Mouse (Mus musculus) kidney, postnatal 4 days (tissue): ENCODE results near the gene Spag9.
A peak's percentile ranks its signal among the peaks of the same experiment; 100 is the strongest.

Source experiments
- DNase-seq, 2 experiments: peaks; one replicate each; pipeline ENCODE4 v3.0.0; 2021; ENCODE audit warnings: mixed read lengths in 2 of 2

Gene Spag9

DNA sequence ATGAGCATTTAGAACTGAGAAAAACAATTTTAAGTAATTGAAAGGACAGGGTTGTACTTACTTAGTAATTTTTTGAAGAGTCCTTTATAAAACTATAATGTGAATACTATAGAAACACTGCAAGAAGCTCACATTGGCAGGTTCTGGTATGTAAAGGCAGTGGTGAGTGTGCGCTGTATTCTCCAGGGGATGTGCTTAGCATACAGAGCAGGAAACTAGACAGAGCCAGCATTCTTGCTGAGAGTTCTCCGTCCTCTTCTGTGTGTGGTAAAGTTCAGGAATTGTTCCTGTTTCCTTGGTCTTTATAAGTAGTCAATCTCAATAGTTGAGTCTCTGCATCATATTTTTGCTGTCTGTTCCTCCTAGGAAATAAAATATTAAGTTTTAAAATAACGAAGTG, 59.0 kb downstream of the Spag9 start:
- DNase-seq, result no peak

DNA sequence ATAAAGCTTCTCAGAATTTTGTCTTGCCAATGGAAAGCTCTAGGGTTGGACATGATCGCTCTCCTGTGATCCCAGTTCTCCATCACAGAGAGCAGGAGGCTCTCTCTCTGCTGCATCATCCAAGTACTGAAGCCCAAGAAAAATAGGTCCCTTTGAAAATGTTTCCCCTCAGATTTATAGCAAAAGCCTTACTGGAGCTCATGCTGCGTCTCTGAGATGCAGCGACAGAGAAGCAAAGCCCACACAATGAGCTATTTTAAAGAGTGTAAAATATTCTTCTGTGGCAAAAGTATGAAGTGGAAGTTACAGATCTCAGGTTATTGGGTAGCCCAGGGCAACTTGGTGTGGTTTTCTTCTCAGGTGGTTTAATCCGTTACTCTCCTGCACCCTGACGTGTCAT, 68.0 kb downstream of the Spag9 start:
- no peak for DNase-seq

DNA sequence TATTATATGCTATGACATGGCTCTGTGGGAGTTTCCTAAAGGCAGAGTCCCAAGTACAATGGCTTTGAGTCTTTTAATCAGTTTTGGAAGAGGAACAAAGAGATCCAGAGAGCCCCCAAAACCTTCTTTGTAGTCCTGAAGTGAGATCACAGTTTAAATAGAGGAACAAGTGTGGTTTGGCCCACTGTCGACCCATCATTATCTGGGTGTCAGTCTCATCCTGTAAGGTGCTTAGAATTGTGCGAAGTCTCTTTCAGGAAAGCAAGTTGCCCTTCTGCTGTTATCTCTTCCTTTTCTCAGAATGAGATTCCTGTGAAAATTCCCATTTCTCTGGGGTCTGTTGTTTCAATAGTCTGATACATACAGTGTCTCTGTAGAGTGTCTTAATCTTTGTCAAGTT, 74.6 kb downstream of the Spag9 start:
- DNase-seq, result no peak

DNA sequence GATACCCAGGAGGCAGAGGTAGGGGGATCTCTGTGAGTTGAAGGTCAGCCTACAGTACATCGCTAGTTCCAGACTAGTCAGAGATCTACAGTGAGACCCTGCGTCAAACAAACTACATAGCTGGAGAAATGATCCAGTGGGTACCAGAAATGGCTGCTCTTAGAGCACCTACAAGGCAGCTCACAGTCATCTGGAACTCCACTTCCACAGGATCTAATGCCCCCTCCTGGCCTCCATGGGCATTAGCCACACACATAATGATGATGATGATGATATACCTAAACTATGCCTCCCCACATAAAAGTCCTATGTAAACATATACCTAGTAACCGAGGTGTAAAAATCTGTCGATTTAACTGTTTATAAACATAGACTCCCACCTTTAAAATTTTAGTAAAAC, 77.4 kb downstream of the Spag9 start:
- DNase-seq, result peak; percentile 5 to 23

DNA sequence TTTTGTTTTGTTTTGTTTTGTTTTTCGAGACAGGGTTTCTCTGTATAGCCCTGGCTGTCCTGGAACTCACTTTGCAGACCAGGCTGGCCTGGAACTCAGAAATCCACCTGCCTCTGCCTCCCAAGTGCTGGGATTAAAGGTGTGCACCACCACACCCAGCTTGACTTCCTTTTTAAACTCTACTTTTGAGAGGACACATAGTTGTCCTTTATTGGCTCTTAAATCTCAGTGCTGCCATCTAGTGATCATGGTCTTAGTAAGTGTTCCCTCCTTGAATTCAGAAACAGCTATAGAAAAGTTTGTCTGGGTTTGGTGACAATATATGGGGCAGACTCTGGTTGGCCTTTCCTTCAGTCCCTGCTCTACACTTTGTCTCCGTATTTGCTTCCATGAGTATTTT, 91.1 kb downstream of the Spag9 start:
- DNase-seq, result peak in 1 of 2 experiments; percentile 10

DNA sequence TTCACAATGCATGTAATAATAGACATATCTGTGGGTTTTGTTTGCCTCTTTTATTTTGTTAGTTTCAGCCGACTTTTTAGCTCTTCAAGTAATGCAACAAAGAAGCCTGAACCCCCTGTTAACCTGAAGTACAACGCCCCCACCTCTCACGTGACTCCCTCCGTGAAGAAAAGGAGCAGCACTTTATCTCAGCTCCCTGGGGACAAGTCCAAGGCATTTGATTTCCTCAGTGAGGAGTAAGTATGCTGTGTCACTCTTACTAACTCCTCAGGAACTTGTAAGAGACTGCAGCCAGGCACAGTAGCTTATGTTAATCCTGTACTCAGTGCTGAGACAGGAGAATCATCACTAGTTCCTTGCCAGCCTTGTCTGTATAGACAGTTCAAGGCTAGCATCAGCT, 94.6 kb downstream of the Spag9 start:
- DNase-seq, result no peak

DNA sequence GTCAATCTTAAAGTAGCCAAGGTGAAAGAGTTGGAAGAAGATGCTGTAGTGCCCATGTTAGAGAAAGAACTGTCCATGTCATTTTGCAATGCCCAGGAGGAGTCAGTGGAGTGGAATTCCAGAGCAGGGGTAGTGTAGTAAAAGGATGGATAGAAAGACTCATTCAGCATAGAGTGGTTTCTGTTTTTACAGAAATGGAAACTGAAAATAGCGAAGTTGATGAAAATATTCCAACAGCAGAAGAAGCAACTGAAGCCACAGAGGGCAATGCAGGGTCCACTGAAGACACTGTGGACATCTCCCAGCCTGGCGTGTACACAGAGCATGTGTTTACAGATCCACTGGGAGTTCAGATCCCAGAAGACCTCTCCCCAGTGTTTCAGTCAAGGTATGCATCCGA, 101.6 kb downstream of the Spag9 start:
- no peak for DNase-seq

DNA sequence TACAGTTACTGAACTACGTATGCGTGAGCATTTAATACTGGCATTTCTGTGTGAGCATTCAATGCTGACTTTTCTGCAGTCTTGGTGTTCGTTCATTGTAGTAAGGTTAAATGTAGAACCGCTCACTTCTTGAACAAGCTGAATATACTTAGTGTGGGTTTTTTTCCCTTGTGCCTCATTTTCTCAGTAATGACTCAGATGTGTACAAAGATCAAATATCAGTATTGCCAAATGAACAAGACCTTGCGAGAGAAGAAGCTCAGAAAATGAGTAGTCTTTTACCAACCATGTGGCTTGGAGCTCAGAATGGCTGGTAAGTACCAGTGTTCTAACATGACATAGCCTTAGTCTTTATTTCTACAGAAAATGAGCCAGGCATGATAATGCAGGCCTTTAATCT, 102.9 kb downstream of the Spag9 start:
- DNase-seq, result no peak

DNA sequence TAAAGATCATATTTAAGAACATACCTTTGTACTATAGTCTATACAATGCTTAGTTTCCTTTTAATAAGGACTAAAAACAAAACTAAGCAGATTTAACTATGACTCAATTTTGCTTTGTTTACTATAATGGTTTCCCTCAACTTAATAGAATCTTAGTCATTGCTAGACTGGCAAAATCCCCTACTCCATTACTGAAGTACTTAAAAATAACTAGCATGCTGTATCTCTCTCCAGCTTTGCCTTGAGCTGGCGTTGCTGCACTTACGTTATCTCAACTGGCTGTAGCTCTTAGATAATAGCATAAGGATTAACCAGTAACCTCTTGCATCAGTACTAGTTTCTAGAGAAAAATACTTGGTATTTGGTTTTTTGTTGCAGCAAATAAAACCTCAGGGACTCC, 117.9 kb downstream of the Spag9 start:
- no peak for DNase-seq

DNA sequence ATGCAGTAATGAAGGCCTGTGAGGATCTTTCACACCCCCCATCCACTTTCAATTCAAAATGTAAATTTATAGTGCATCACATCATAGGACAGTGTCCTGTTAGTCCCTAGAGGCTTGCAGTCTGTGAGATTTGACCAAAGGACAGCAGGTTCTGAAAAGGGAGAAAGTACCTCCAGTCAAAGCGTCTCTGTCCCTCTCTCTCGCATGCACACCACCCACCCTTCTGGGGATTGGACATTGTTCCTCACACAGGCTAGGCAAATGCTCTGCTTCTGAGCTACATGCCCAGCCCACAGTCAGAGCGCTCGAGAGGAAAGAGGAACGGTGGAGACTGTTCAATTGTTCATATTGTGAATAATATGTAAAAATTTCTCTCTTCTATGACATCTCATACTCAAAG, 119.5 kb downstream of the Spag9 start:
- DNase-seq, result no peak

DNA sequence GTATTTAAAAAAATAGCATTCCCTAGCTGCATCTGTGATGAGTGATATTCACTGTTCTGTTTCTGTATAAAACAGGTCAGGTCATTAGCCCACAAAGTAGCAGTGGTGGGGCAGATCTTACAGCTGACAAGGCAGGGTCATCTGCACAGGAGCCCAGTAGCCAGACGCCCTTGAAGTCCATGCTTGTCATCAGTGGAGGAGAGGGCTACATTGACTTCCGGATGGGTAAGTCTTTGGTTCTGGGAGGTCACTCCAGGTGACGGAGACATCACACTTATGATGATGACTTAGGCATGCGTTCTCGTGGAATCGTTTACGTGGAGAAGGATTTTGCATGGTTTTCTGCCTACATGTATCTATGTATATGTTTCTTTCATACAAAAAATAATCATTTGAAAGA, 120.8 kb downstream of the Spag9 start:
- no peak for DNase-seq

DNA sequence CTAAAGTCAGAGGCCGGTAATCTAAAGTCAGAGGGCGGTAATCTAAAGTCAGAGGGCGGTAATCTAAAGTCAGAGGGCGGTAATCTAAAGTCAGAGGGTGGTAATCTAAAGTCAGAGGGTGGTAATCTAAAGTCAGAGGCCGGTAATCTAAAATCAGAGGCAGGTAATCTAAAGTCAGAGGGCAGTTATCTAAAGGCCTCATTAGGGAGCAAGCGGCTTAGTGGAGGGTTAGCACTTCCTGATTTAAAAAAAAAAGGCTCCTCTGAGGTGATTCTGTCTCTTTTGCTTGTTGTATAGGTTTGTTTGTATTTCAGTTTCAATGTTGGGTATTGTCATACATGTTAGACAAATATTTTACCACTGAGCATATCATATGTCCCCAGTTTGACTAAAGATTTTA, 121.9 kb downstream of the Spag9 start:
- no peak for DNase-seq

DNA sequence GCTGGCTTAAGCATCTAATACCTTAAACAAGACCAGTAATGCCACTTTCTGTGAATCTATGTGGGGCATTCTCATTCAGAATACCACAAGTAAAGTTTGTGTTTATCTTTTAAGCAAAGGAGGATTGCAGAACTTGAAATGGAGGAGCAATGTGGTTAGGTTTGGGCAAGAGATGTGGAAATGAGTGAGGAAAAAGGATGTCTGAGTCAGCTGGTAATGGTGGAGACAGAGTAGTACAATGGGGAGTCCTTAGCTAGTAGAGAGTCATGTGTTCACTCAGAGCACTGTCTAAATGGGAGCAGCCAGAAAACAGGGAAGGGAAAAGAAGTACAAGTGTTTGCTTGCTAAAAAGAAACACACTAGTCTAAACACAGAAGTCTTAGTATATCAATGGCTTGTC, 122.7 kb downstream of the Spag9 start:
- no peak for DNase-seq

DNA sequence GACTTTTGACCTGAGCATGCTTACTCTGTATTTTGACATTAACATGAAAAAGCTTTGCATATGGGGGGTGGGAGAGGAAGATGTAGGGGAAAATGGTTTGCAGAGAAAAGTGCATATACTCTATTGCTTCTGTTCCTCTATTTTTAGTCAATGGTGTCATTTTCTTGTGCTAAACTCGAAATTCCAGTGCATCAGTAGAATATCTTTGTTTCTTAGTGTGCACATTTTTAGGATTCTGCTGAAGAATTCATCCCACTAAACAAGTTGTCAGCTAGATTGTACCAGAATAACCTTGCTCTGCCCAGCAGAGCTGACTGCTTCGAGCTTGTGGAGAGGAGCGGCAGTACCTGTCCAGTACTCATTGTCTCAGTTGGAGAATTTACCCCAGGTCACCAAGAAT, 124.8 kb downstream of the Spag9 start:
- no peak for DNase-seq

DNA sequence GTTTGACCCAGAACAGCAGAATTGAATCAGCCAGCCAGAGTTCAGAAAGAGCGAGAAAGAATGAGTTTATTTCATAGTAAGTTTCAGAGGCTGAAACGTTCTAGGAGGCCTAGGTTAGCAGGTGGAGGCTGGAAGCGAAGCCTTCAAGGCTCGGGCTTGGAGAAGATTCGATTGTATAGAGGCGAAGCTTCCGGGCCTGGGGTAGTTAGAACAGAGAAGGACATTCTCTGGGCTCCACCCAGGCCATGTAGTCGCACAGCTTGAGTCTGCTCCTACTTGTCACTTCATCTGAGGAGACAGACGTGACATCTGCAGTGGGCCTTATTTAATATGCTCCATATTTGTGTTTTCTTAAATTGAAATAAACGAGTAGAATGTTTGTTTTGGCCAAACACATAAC, 125.6 kb downstream of the Spag9 start:
- no peak for DNase-seq

DNA sequence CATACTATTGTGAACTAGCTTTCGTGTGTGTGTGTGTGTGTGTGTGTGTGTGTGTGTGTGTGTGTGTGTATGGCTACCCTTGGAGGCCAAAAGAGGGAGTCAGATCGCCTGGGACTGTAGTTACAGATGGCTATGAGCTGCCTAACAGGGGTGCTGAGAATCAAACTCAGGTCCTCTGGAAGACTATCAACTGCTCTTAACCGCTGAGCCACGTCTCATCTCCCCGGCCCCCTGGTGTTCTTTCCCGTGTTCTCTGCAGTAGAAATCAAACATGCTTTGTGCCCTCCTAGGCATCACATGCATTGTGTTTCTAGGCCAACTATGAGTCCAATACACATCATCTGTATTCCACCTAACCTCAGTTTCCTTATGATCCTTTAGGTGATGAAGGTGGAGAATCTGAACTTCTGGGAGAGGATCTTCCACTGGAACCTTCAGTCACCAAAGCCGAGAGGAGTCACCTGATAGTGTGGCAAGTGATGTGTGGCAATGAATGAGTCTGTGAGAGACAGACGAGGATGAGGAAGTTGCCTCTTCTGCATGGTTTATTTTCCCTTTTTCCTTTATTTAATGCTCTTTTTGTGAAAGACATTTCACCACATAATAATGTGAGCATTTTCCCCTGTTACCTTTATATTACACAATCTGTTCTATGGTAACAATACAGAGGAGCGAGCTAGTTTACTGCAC, 126.6 kb downstream of the Spag9 start:
- DNase-seq, result no peak

DNA sequence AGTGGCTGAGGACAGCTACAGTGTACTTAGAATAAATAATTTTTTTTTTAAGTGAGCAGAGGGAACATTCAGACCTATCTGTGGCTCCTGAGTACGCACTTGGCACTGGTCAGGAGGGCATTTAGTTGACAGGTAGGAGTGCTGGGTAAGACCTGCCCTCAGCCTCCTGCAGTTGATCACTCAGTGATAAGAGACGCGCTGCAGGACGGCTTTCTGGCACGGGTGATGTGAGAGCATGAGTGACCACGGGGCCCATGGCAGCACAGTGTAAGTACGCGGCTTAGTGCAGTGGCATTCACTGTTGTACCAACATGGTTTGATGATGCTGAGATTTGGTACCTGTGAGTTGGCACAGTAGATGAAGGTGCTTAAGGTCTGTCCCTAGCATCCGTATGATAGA, 130.8 kb downstream of the Spag9 start:
- DNase-seq, result no peak

DNA sequence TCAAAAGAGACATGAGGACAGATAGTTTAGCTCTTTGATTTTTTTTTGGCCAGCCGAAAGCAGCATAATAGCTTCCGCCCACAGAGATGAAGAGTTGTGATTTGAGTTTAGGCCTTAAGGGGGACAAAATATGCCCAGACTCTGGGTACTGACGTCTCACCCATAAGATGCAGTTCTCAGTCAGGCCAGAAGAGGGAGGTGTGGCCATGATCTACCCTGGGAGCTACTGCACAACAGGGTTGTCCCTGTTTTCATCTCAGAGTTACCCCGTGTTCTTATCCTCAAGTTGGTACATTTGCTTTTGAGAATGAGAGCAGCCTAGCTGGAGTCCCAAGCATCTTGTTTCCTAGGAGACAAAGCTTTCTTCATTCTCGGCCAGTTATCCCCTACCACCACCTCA, 132.1 kb downstream of the Spag9 start:
- peak; percentile 88 for DNase-seq

DNA sequence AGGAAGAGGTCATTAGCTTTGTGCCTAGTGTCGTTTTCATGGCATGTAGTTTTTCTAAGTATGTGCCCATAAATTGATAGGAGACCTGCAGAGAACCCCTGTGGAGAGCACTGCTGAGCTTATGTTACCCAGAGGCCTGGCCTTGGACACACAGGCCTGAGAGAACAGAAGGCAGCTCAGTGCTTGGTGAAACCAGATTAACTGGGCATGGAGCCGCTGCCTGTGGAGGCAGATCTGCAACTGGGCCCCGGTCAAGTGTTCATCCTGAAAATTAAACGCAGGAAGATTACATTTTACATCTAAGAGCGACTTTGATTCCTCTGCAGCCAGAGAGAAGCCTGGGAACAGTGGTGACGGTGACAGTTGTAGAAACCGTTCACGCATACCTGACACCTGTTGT, 132.6 kb downstream of the Spag9 start:
- no peak for DNase-seq

DNA sequence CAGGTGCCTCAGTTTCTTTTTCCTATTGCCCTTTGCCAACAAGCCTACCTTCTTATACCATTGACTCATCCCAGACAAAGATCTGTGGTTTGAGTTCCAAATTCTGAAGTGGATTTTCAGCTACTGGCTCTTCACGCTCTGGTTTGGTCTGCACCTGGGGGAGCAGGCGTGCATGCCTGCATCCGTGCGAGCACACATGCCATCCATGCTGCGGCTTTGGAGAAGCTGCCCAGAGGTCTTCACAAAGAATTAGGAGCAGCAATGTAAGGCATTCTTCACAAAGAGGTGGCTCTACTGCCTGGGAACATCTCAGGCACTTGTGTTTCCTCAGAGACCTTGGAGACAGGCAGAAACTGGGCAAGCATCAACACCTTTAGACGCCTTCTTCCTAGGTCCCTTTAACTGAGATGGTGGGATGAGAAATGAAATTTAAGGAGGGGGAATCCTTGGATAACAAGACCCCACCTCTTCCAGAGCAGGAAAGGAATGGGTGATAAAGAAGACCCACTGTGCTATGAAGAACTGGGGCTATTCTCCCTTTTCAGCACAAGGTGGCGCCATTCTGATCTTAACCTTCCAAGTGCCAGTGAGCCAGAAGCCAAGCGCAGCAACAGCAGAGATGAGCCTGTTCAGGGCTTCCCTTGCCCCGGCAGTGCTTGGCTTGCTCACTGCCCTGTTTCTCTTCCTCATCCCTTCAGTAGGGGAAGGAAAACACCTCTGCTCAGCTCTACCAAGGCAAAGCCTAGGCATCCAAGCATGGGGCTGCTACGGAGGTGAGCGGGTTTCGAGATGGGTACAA, 133.6 kb downstream of the Spag9 start:
- DNase-seq, result peak; percentile 67 to 81

DNA sequence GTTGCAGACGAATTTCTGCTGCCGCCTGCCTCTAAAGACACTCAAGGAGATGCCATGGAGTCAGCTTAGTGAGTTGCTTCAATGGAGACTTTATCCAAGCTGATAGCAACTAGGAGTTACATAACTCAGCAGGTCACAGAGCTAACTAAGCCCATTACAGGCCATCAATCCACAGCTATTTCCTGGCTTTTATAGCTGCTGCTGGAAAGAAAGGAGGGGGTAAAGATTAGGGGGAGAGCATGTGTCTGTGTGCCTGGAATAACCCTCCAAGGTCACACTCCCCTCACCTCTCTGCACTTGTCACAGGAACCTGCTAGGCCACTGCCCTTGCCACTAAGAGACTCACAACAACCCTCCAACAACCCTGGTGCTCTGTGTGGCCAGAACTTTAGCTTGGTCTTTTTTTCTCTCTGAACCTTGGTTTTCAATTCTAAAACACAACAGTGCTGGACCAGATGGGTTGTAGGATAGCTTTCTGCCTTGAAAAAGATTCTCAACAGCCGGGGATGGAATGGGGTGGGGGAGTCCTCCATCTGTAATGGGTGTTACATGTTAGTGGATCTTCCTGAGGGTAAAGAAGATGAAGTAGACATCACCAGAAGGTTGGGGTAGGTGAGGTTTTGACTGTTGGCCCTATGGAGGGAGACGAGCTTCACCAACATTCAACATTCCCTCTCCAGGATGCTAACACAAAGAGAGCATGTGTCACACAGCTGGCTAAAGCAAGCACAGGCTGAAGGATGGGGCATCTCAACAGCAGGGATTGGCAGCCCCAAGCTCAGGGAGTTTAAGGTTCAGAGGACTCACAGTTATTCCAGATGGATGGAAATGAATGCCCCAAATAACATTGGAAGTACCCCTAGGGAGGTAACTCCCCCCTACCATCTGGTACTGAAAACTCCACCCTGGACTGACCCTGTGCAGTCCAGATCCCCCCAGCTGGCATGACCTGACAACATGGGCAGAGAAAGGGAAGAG, 134.5 kb downstream of the Spag9 start:
- DNase-seq, result no peak

DNA sequence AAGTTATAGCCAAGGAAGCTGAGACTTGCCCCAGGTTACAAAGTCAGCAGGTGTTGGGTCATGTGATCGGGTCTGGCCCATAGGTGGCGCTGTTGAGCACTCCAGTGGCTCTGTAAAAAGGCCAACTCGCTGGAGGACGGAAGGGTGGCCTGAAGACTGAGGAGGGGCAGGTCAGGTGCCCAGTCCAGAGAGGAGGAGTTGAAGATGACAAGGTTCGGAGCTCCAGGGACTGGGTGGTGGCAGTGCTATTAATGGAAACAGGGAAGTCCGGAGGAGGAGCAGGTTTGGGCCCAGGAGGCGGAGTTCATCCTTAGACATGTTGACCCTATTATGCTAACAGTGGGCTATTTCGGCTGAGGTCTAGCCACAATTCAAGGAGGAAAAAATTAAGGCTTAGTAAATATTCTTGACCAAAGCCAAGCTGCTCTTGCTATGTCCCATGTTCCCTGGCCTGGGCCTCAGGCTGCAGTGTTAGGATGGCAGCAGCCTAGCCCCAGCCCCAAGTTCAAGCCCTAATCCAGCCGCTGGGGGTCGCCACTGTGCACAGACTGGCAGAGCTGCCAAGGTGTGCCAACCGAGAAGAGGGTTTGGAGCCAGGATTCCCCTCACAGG, 137.6 kb downstream of the Spag9 start:
- peak; percentile 94 to 95 for DNase-seq
